Mouse (Mus musculus): ENCODE measurements at regions not wholly inside any gene's neighbourhood (a gene's known extent, or its start where the extent isn't known, plus 50 kb on each side); places are given as distances from the start of the nearest gene placed in this dataset.

- Histone ChIP-seq H3K4me1 (replicated peaks; ENCODE audit: control insufficient read depth, insufficient read depth) (no peaks in the 10 kb centered on the region), H3K4me3 (ENCODE audit: low read depth, low read length) (no peak overlapping the region), H3K36me3 (ENCODE audit: control insufficient read depth, insufficient read depth, low read length) (no peaks in the 10 kb centered on the region), H3K9ac (ENCODE audit: low read length) (no peak overlapping the region), H3K4me2 (replicated peaks; ENCODE audit: low read depth) (no peak overlapping the region), H3K27me3 (ENCODE audit: control insufficient read depth, insufficient read depth, low read length) (no peaks in the 10 kb centered on the region), H3K9me3 (ENCODE audit: control insufficient read depth, low read length) (no peaks in the 10 kb centered on the region), H3K27ac (replicated peaks) (no peak overlapping the region)
- TF ChIP-seq CTCF (IDR thresholded peaks at IDR 0.05; ENCODE audit: low read depth) (peak; percentile 23; the same call in 1 of the 2 replicates), EP300 (optimal IDR thresholded peaks at IDR 0.05) (no peak)
- 63% methylated on average over 9 of the region's 9 CpGs for WGBS
- DNase-seq (ENCODE audit: low spot score) (no peak), ATAC-seq (ENCODE audit: low FRiP score, low TSS enrichment) (no peak)
Observed at GRCm38 (mm10) chr2:18585564-18586336, 86.4 kb upstream of the Commd3 start.

GRCm38 (mm10) chr2:18558133-18558532, 114.1 kb upstream of the Commd3 start:
- no peak for DNase-seq (ENCODE audit: low spot score)
- H3K36me3 ChIP-seq (ENCODE audit: control insufficient read depth, insufficient read depth, low read length), result no peaks in the 10 kb centered on the region
- H3K9me3 ChIP-seq (ENCODE audit: control insufficient read depth, low read length), result no peaks in the 10 kb centered on the region
- H3K4me3 ChIP-seq (ENCODE audit: low read depth, low read length), result no peak overlapping the region
- no peak overlapping the region for H3K27ac ChIP-seq (replicated peaks)
- WGBS, result 37% methylated on average over 4 of the region's 4 CpGs
- H3K9ac ChIP-seq (ENCODE audit: low read length), result no peak overlapping the region
- H3K4me2 ChIP-seq (replicated peaks; ENCODE audit: low read depth), result no peak overlapping the region
- no peak for ATAC-seq (ENCODE audit: low FRiP score, low TSS enrichment)
- no peaks in the 10 kb centered on the region for H3K4me1 ChIP-seq (replicated peaks; ENCODE audit: control insufficient read depth, insufficient read depth)
- no peak for TF ChIP-seq EP300 (optimal IDR thresholded peaks at IDR 0.05)
- no peak for TF ChIP-seq CTCF (IDR thresholded peaks at IDR 0.05; ENCODE audit: low read depth)
- no peaks in the 10 kb centered on the region for H3K27me3 ChIP-seq (ENCODE audit: control insufficient read depth, insufficient read depth, low read length)

GRCm38 (mm10) chr2:18547964-18548643, 124.1 kb upstream of the Commd3 start:
- WGBS, result 58% methylated on average over 5 of the region's 5 CpGs
- ATAC-seq (ENCODE audit: low FRiP score, low TSS enrichment) (no peak), DNase-seq (ENCODE audit: low spot score) (no peak)
- Histone ChIP-seq H3K9ac (ENCODE audit: low read length) (no peak overlapping the region), H3K4me2 (replicated peaks; ENCODE audit: low read depth) (no peak overlapping the region), H3K9me3 (ENCODE audit: control insufficient read depth, low read length) (no peaks in the 10 kb centered on the region), H3K4me1 (replicated peaks; ENCODE audit: control insufficient read depth, insufficient read depth) (no peaks in the 10 kb centered on the region), H3K4me3 (ENCODE audit: low read depth, low read length) (no peak overlapping the region), H3K27me3 (ENCODE audit: control insufficient read depth, insufficient read depth, low read length) (no peaks in the 10 kb centered on the region), H3K27ac (replicated peaks) (no peak overlapping the region), H3K36me3 (ENCODE audit: control insufficient read depth, insufficient read depth, low read length) (no peaks in the 10 kb centered on the region)
- TF ChIP-seq EP300 (optimal IDR thresholded peaks at IDR 0.05) (no peak), CTCF (IDR thresholded peaks at IDR 0.05; ENCODE audit: low read depth) (no peak)

GRCm38 (mm10) chr2:18524387-18524786, 131.8 kb upstream of the Dnajc1 start:
- Histone ChIP-seq H3K36me3 (ENCODE audit: control insufficient read depth, insufficient read depth, low read length) (no peaks in the 10 kb centered on the region), H3K4me3 (ENCODE audit: low read depth, low read length) (no peak overlapping the region), H3K4me1 (replicated peaks; ENCODE audit: control insufficient read depth, insufficient read depth) (no peaks in the 10 kb centered on the region), H3K27me3 (ENCODE audit: control insufficient read depth, insufficient read depth, low read length) (no peaks in the 10 kb centered on the region), H3K27ac (replicated peaks) (no peak overlapping the region), H3K4me2 (replicated peaks; ENCODE audit: low read depth) (no peak overlapping the region), H3K9ac (ENCODE audit: low read length) (no peak overlapping the region), H3K9me3 (ENCODE audit: control insufficient read depth, low read length) (no peaks in the 10 kb centered on the region)
- WGBS, result 76% methylated on average over 7 of the region's 7 CpGs
- ATAC-seq (ENCODE audit: low FRiP score, low TSS enrichment) (no peak), DNase-seq (ENCODE audit: low spot score) (no peak)
- TF ChIP-seq EP300 (optimal IDR thresholded peaks at IDR 0.05) (no peak), CTCF (IDR thresholded peaks at IDR 0.05; ENCODE audit: low read depth) (no peak)

GRCm38 (mm10) chr2:18523911-18524310, 131.3 kb upstream of the Dnajc1 start:
- Histone ChIP-seq H3K36me3 (ENCODE audit: control insufficient read depth, insufficient read depth, low read length) (no peaks in the 10 kb centered on the region), H3K9me3 (ENCODE audit: control insufficient read depth, low read length) (no peaks in the 10 kb centered on the region), H3K9ac (ENCODE audit: low read length) (no peak overlapping the region), H3K4me1 (replicated peaks; ENCODE audit: control insufficient read depth, insufficient read depth) (no peaks in the 10 kb centered on the region), H3K27ac (replicated peaks) (no peak overlapping the region), H3K4me3 (ENCODE audit: low read depth, low read length) (no peak overlapping the region), H3K27me3 (ENCODE audit: control insufficient read depth, insufficient read depth, low read length) (no peaks in the 10 kb centered on the region), H3K4me2 (replicated peaks; ENCODE audit: low read depth) (no peak overlapping the region)
- ATAC-seq (ENCODE audit: low FRiP score, low TSS enrichment) (no peak), DNase-seq (ENCODE audit: low spot score) (no peak)
- TF ChIP-seq EP300 (optimal IDR thresholded peaks at IDR 0.05), result no peak
- TF ChIP-seq CTCF (IDR thresholded peaks at IDR 0.05; ENCODE audit: low read depth), result no peak
- 72% methylated on average over 3 of the region's 3 CpGs for WGBS

- H3K4me2 ChIP-seq (replicated peaks; ENCODE audit: low read depth), result no peak overlapping the region
- no peaks in the 10 kb centered on the region for H3K9me3 ChIP-seq (ENCODE audit: control insufficient read depth, low read length)
- H3K9ac ChIP-seq (ENCODE audit: low read length), result no peak overlapping the region
- H3K4me3 ChIP-seq (ENCODE audit: low read depth, low read length), result no peak overlapping the region
- H3K36me3 ChIP-seq (ENCODE audit: control insufficient read depth, insufficient read depth, low read length), result no peaks in the 10 kb centered on the region
- no peaks in the 10 kb centered on the region for H3K27me3 ChIP-seq (ENCODE audit: control insufficient read depth, insufficient read depth, low read length)
- no peak for DNase-seq (ENCODE audit: low spot score)
- TF ChIP-seq EP300 (optimal IDR thresholded peaks at IDR 0.05), result no peak
- peak; percentile 58 for TF ChIP-seq CTCF (IDR thresholded peaks at IDR 0.05; ENCODE audit: low read depth)
- ATAC-seq (ENCODE audit: low FRiP score, low TSS enrichment), result no peak
- no peaks in the 10 kb centered on the region for H3K4me1 ChIP-seq (replicated peaks; ENCODE audit: control insufficient read depth, insufficient read depth)
- H3K27ac ChIP-seq (replicated peaks), result no peak overlapping the region
Observed at GRCm38 (mm10) chr2:18513435-18513834, 120.8 kb upstream of the Dnajc1 start.
